Mouse (Mus musculus): Measurements from ENCODE around the gene Pskh1. TPM values are rescaled to one million over a fixed set of nuclear protein-coding genes. Genes with fewer than 3 reads are reported as not detected.

Gene Pskh1
- total and polyA plus RNA-seq, 3 experiments, result 12.9 to 26.2 TPM; not detected in 1

- Histone ChIP-seq H3K9ac (ENCODE audit: control insufficient read depth, low read depth, low read length, poor library complexity, severe bottlenecking) (peak overlapping the region; percentile 57), H3K27ac (ENCODE audit: control insufficient read depth, low read depth, low read length) (peak overlapping the region; percentile 96), H3K9me3 (replicated peaks; ENCODE audit: insufficient read depth, low read length) (no peaks in the 10 kb centered on the region), H3K4me3 (ENCODE audit: control insufficient read depth in 1 of 2, insufficient read depth in 1 of 2, low read depth in 2 of 2, low read length in 2 of 2) (peak overlapping the region; percentile 64 to 88), H3K79me2 (ENCODE audit: control insufficient read depth, insufficient read depth, low read length, poor library complexity) (peaks cover 18% of the 10 kb centered on the region), H3K27me3 (ENCODE audit: control insufficient read depth in 1 of 2, insufficient read depth in 2 of 2, low read length in 2 of 2) (no peaks in the 10 kb centered on the region), H3K4me1 (ENCODE audit: control insufficient read depth in 1 of 2, insufficient read depth in 2 of 2, low read length in 2 of 2) (peaks cover 3 to 23% of the 10 kb centered on the region in 2 experiments; a peak in 3 of 4 replicates), H3K36me3 (ENCODE audit: control insufficient read depth in 1 of 2, insufficient read depth in 2 of 2, low read length in 2 of 2) (peaks cover 0 to 5% of the 10 kb centered on the region in 2 experiments; a peak in 2 of 4 replicates)
- DNase-seq (ENCODE audit: low read depth, low spot score), result peak; percentile 91
- TF ChIP-seq HCFC1 (IDR thresholded peaks at IDR 0.05; ENCODE audit: low read depth, low read length), result peak; percentile 57
- no peak for TF ChIP-seq JUND (IDR thresholded peaks at IDR 0.05; ENCODE audit: low read depth, low read length)
- TF ChIP-seq ETS1 (IDR thresholded peaks at IDR 0.05; ENCODE audit: low read depth, low read length), result peak; percentile 75
- TF ChIP-seq ZC3H11A (IDR thresholded peaks at IDR 0.05; ENCODE audit: low read depth, low read length), result no peak
- TF ChIP-seq CHD1 (IDR thresholded peaks at IDR 0.05; ENCODE audit: low read depth, low read length), result no peak
- no peak for TF ChIP-seq MYB (IDR thresholded peaks at IDR 0.05; ENCODE audit: low read depth, low read length)
- TF ChIP-seq USF2 (IDR thresholded peaks at IDR 0.05; ENCODE audit: borderline replicate concordance in 1 of 2, insufficient read depth in 1 of 2, low read depth in 1 of 2, low read length in 2 of 2), result no peak
- no peak for TF ChIP-seq USF1 (IDR thresholded peaks at IDR 0.05; ENCODE audit: low read depth, low read length)
- 0 out of 2 replicates have a peak, but pooled peaks have one; percentile 14 for TF ChIP-seq E2F4 (IDR thresholded peaks at IDR 0.05; ENCODE audit: borderline replicate concordance, low read depth, low read length)
- peak; percentile 34; the same call in 1 of the 2 replicates for TF ChIP-seq SMC3 (IDR thresholded peaks at IDR 0.05; ENCODE audit: low read depth, low read length)
- peak; percentile 41 for TF ChIP-seq TAL1 (IDR thresholded peaks at IDR 0.05; ENCODE audit: low read length)
- TF ChIP-seq BHLHE40 (IDR thresholded peaks at IDR 0.05; ENCODE audit: borderline replicate concordance, low read depth, low read length), result no peak
- TF ChIP-seq GATA1 (IDR thresholded peaks at IDR 0.05; ENCODE audit: low read depth, low read length), result peak; percentile 84
- TF ChIP-seq RAD21 (IDR thresholded peaks at IDR 0.05; ENCODE audit: low read depth, low read length), result no peak
- TF ChIP-seq ZNF384 (IDR thresholded peaks at IDR 0.05; ENCODE audit: low read depth, low read length), result no peak
- no peak for TF ChIP-seq ZMIZ1 (IDR thresholded peaks at IDR 0.05; ENCODE audit: low read depth, low read length)
- peak; percentile 92 for TF ChIP-seq UBTF (IDR thresholded peaks at IDR 0.05; ENCODE audit: borderline replicate concordance, insufficient read depth, low read depth, low read length)
- peak; percentile 38; the same call in 1 of the 2 replicates for TF ChIP-seq MXI1 (IDR thresholded peaks at IDR 0.05; ENCODE audit: low read depth, low read length)
- TF ChIP-seq MAX (IDR thresholded peaks at IDR 0.05; ENCODE audit: low read length), result peak; percentile 46; the same call in 1 of the 2 replicates
- TF ChIP-seq ELF1 (IDR thresholded peaks at IDR 0.05; ENCODE audit: low read depth, low read length), result no peak; the same call in 1 of the 2 replicates
- peak; percentile 84 for TF ChIP-seq TBP (IDR thresholded peaks at IDR 0.05; ENCODE audit: low read depth, low read length)
- TF ChIP-seq EP300 (IDR thresholded peaks at IDR 0.05; ENCODE audit: low read depth in 1 of 2, low read length in 2 of 2), result peak; percentile 74 to 88; a peak in 3 of 4 replicates
- no peak for TF ChIP-seq CHD2 (IDR thresholded peaks at IDR 0.05; ENCODE audit: low read length)
- no peak for TF ChIP-seq ZKSCAN1 (IDR thresholded peaks at IDR 0.05; ENCODE audit: low read depth, low read length)
- TF ChIP-seq NRF1 (IDR thresholded peaks at IDR 0.05; ENCODE audit: insufficient read depth, low read depth, low read length, poor library complexity, severe bottlenecking), result no peak
- peak; percentile 48 for TF ChIP-seq RCOR1 (IDR thresholded peaks at IDR 0.05; ENCODE audit: low read depth, low read length)
- TF ChIP-seq KAT2A (conservative IDR thresholded peaks at IDR 0.05; ENCODE audit: low read depth, low read length), result no peak
- TF ChIP-seq MYC (IDR thresholded peaks at IDR 0.05; ENCODE audit: low read depth, low read length), result peak; percentile 34
- peak; percentile 81; the same call in 1 of the 2 replicates for TF ChIP-seq SIN3A (IDR thresholded peaks at IDR 0.05; ENCODE audit: low read length)
- TF ChIP-seq MAFK (IDR thresholded peaks at IDR 0.05; ENCODE audit: borderline replicate concordance, low read depth, low read length), result 0 out of 2 replicates have a peak, but pooled peaks have one; percentile 13
- peak; percentile 87 for TF ChIP-seq TCF12 (IDR thresholded peaks at IDR 0.05; ENCODE audit: low read depth, low read length)
- peak in 1 of 2 experiments; percentile 53; a peak in 1 of 4 replicates for TF ChIP-seq POLR2A (IDR thresholded peaks at IDR 0.05; ENCODE audit: control insufficient read depth in 1 of 2, insufficient read depth in 1 of 2, low read depth in 1 of 2, low read length in 2 of 2, poor library complexity in 1 of 2)
- TF ChIP-seq MEF2A (IDR thresholded peaks at IDR 0.05; ENCODE audit: extremely low read depth, insufficient replicate concordance, low read depth, low read length, poor library complexity, severe bottlenecking), result no peak
- TF ChIP-seq MAZ (IDR thresholded peaks at IDR 0.05; ENCODE audit: low read depth, low read length), result peak; percentile 63; the same call in 1 of the 2 replicates
- no peak for TF ChIP-seq GABPA (IDR thresholded peaks at IDR 0.05; ENCODE audit: low read depth, low read length)
- peak; percentile 29; the same call in 1 of the 2 replicates for TF ChIP-seq NELFE (IDR thresholded peaks at IDR 0.05; ENCODE audit: low read depth, low read length)
Observed at GRCm38 (mm10) chr8:105966692-105967311, 66.6 kb downstream of the Pskh1 start.

All from MEL (cell line).